Mouse (Mus musculus) adrenal gland, adult 2 months (tissue): ENCODE data around the gene Ttc41. TPM values are rescaled to one million over a fixed set of nuclear protein-coding genes. Genes with fewer than 3 reads are reported as not detected.
A peak's percentile ranks its signal among the peaks of the same experiment; 100 is the strongest.

Experiments
- DNase-seq: peaks from one replicate; pipeline ENCODE4 v3.0.0; 2021
- microRNA-seq, 2 experiments: library from miRNA; unstranded; fragments of <30 nt; microRNA quantifications; one replicate each; pipeline ENCODE4 v1.2.0; 2021
- polyA plus RNA-seq: library from polyadenylated mRNA; depleted of rRNA; stranded (reverse); fragments of >200 nt; gene quantifications from 2 replicates; pipeline ENCODE4 v1.2.3, GENCODE M21; 2012; rRNA removed
- total RNA-seq, 2 experiments: library from RNA; stranded (reverse); gene quantifications; 2 replicates each; pipeline ENCODE4 v1.2.3; 2021

The Ttc41 gene
- total and polyA plus RNA-seq, 3 experiments = 1.5 to 2.5 (median 1.6) TPM

DNA sequence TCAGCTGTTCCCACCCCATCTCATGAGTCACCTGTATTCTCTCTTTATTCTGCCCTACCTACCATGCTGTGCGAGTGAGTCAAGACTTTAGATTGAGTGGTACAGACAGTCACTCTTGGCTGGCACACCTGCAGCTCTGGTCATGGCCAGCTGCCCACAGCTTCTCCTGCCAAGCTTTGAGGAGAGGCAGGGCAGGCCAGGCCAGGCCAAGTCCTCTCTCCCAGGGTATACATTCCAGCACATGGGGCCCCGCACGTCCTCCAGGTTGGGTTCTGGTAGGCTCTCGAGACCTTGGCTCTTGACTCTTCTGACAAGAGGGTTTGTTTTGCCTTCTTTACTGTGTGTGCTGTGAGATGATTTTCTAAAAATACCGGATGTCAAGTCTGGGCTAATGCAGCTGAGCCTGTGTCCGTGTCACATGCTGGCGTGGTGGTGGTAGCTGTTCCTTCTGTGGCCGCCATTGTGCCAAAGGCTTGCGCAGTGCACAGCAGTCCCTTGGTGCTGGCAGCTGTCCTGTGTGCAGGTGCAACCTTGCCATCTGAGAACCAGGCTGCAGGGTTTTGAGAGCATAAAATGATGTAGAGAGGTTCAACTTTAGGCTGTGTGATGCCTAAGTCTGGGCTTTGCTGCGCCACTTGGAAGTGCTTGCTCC, 120.4 kb downstream of the Ttc41 start:
- peak; percentile 62 for DNase-seq

Small RNA genes within 50 kb of the gene (microRNA-seq; reads per million reads assigned to microRNA genes)
- gene Gm25745 = 4.0 to 5.8 reads per million in 2 experiments

Other genes starting within 250 kb of the Ttc41 start
- 1 to 10 TPM; 2.7 to 3.6 TPM for gene Syn3, start 206.9 kb upstream of the Ttc41 start, total RNA-seq
- 1.1 and 1.3 TPM in 2 replicates for gene Syn3, start 206.9 kb upstream of the Ttc41 start, polyA plus RNA-seq
- gene Hsp90b1, start 302 bp upstream of the Ttc41 start, total RNA-seq = 100 to 1,000 TPM; 691 to 855 TPM
- 9.6 and 15.2 TPM in 2 replicates for gene Hsp90b1, start 302 bp upstream of the Ttc41 start, polyA plus RNA-seq
- gene Gm49358, start 58.2 kb downstream of the Ttc41 start, total RNA-seq = 10 to 100 TPM; 20.1 to 23.6 TPM
- not detected in 2 replicates for gene Gm49358, start 58.2 kb downstream of the Ttc41 start, polyA plus RNA-seq
- gene Nt5dc3, start 73.2 kb downstream of the Ttc41 start, total RNA-seq = 10 to 100 TPM; 29.8 to 57.4 TPM
- 29.0 and 30.2 TPM in 2 replicates for gene Nt5dc3, start 73.2 kb downstream of the Ttc41 start, polyA plus RNA-seq